Mouse (Mus musculus) ES-Bruce4 (cell line): ENCODE measurements around the gene 6430571L13Rik.

Experiments
- CTCF ChIP-seq: IDR thresholded peaks from one replicate; pipeline ENCODE4 v1.8.1; 2011; ENCODE audit warnings: low read depth, low read length
- EP300 ChIP-seq: IDR thresholded peaks from 2 replicates; pipeline ENCODE4 v1.6.1; 2011; ENCODE audit warnings: low read depth, low read length; ENCODE audit not compliant: insufficient read depth
- POLR2A ChIP-seq: IDR thresholded peaks from one replicate; pipeline ENCODE4 v1.8.1; 2011; ENCODE audit warnings: low read length; ENCODE audit not compliant: insufficient read depth

GRCm38 (mm10) chr9:107375451-107375850 is 35.0 kb downstream of the 6430571L13Rik start:
- TF ChIP-seq CTCF: no peak
- TF ChIP-seq POLR2A: no peak
- no peak for TF ChIP-seq EP300
